In genomic region chr3:152208096-152208885, GRCm38 (mm10) we compare ENCODE assay signal across 8 mouse cellular contexts. TPM values are rescaled to one million over a fixed set of nuclear protein-coding genes. Genes with fewer than 3 reads are reported as not detected.
DNase-seq lines count a peak whose midpoint lies in the region; ATAC-seq and TF ChIP-seq lines count a peak whose summit lies in the region.

No protein-coding gene starts in this region.

- peak overlapping the region; percentile 35 for H3K27ac ChIP-seq in liver, adult 2 months (replicated peaks; ENCODE audit: insufficient read depth, low read depth, low read length)
- H3K27ac ChIP-seq in intestine, embryonic 16.5 days (ENCODE audit: low read length): no peak overlapping the region
- no peak overlapping the region for H3K27ac ChIP-seq in neural tube, embryonic 13.5 days (replicated peaks)

- TF ChIP-seq POLR2A in liver, adult 2 months (IDR thresholded peaks at IDR 0.05; ENCODE audit: extremely low read depth, insufficient read depth, low read length): no peak

- H3K4me1 ChIP-seq in liver, adult 2 months (ENCODE audit: control insufficient read depth, insufficient read depth, low read length): peaks cover 15% of the 10 kb centered on the region
- peaks cover 20% of the 10 kb centered on the region for H3K4me1 ChIP-seq in intestine, embryonic 16.5 days (ENCODE audit: control insufficient read depth, insufficient read depth, low read length)
- peaks cover 32% of the 10 kb centered on the region for H3K4me1 ChIP-seq in neural tube, embryonic 13.5 days (replicated peaks)

- H3K79me2 ChIP-seq in liver, adult 2 months (ENCODE audit: control insufficient read depth, insufficient read depth, low read length): peaks cover 27% of the 10 kb centered on the region

- whole genome bisulfite sequencing in liver, adult 2 months: 56% methylated on average over 7 of the region's 7 CpGs
- WGBS in intestine, embryonic 16.5 days: 78% methylated on average over 7 of the region's 7 CpGs
- WGBS in neural tube, embryonic 13.5 days: 89% methylated on average over 7 of the region's 7 CpGs

- no peak for TF ChIP-seq CTCF in liver, adult 2 months (IDR thresholded peaks at IDR 0.05; ENCODE audit: low read depth, low read length)

- no peak overlapping the region for H3K9ac ChIP-seq in liver, adult 2 months (ENCODE audit: low read depth, low read length)
- no peak overlapping the region for H3K9ac ChIP-seq in intestine, embryonic 16.5 days (ENCODE audit: low read depth, low read length)
- H3K9ac ChIP-seq in neural tube, embryonic 13.5 days: 0 out of 2 replicates have a peak overlapping the region, but pooled peaks have one; percentile 43

- H3K36me3 ChIP-seq in liver, adult 2 months (ENCODE audit: control insufficient read depth, insufficient read depth, low read length): no peaks in the 10 kb centered on the region
- no peaks in the 10 kb centered on the region for H3K36me3 ChIP-seq in intestine, embryonic 16.5 days (ENCODE audit: control insufficient read depth, insufficient read depth, low read length)
- no peaks in the 10 kb centered on the region for H3K36me3 ChIP-seq in neural tube, embryonic 13.5 days

- H3K9me3 ChIP-seq in intestine, embryonic 16.5 days (ENCODE audit: control insufficient read depth, low read length): no peaks in the 10 kb centered on the region
- no peaks in the 10 kb centered on the region for H3K9me3 ChIP-seq in neural tube, embryonic 13.5 days

- no peak for ATAC-seq in intestine, embryonic 16.5 days
- ATAC-seq in neural tube, embryonic 13.5 days (ENCODE audit: low read depth): no peak

- H3K4me3 ChIP-seq in liver, adult 2 months (ENCODE audit: insufficient read depth, low read depth, low read length): no peak overlapping the region; the same call in 1 of the 2 replicates
- H3K4me3 ChIP-seq in intestine, embryonic 16.5 days (ENCODE audit: low read length): no peak overlapping the region
- H3K4me3 ChIP-seq in neural tube, embryonic 13.5 days: no peak overlapping the region

- DNase-seq in cerebellum, adult 9-11 months: peak; percentile 22
- no peak for DNase-seq in cerebellum, adult 8-10 months
- DNase-seq in liver, adult 2 months (ENCODE audit: extremely low read depth, low read depth, low spot score): peak; percentile 53
- no peak for DNase-seq in liver
- DNase-seq in MN1 (ENCODE audit: low spot score): no peak
- no peak for DNase-seq in adrenal gland, postnatal 4 days (ENCODE audit: low spot score in 2 of 2)

- H3K27me3 ChIP-seq in liver, adult 2 months (ENCODE audit: control insufficient read depth, insufficient read depth, low read length): no peaks in the 10 kb centered on the region
- no peaks in the 10 kb centered on the region for H3K27me3 ChIP-seq in intestine, embryonic 16.5 days (replicated peaks; ENCODE audit: control insufficient read depth, insufficient read depth, low read length)
- H3K27me3 ChIP-seq in neural tube, embryonic 13.5 days: no peaks in the 10 kb centered on the region

- peak overlapping the region; percentile 12; the same call in 1 of the 2 replicates for H3K4me2 ChIP-seq in intestine, embryonic 16.5 days (ENCODE audit: low read depth, low read length)
- H3K4me2 ChIP-seq in neural tube, embryonic 13.5 days: peak overlapping the region; percentile 65

RNA-seq across cellular contexts. Expression of gene Dnajb4, which starts 1.8 kb away (rescaled TPM):
- 22.4 and 23.0 TPM in 2 replicates for total RNA-seq in liver, adult 2 months (2014; rRNA removed)
- 5.3 and 6.3 TPM in 2 replicates for polyA plus RNA-seq in liver, adult 2 months (2012; rRNA removed)
- polyA plus RNA-seq in intestine, embryonic 16.5 days (2015; fragmentation: Nextera tagmentation; extraction: Ambion mirVana): 21.7 and 23.2 TPM in 2 replicates
- 38.5 and 43.4 TPM in 2 replicates for polyA plus RNA-seq in neural tube, embryonic 13.5 days (2015; fragmentation: Nextera tagmentation; extraction: Ambion mirVana)
- total RNA-seq in adrenal gland, postnatal 4 days (2021): 10 to 100 TPM; 40.6 to 41.5 TPM

RNA-seq across cellular contexts. Expression of gene Fubp1, which starts 1.9 kb away (rescaled TPM):
- 61.9 and 71.5 TPM in 2 replicates for total RNA-seq in liver, adult 2 months (2014; rRNA removed)
- polyA plus RNA-seq in liver, adult 2 months (2012; rRNA removed): 17.5 and 28.1 TPM in 2 replicates
- 143 and 157 TPM in 2 replicates for polyA plus RNA-seq in intestine, embryonic 16.5 days (2015; fragmentation: Nextera tagmentation; extraction: Ambion mirVana)
- 267 and 280 TPM in 2 replicates for polyA plus RNA-seq in neural tube, embryonic 13.5 days (2015; fragmentation: Nextera tagmentation; extraction: Ambion mirVana)
- total RNA-seq in adrenal gland, postnatal 4 days (2021): 100 to 1,000 TPM; 158 to 202 TPM

RNA-seq across cellular contexts. Expression of gene Gipc2, which starts 42.3 kb away (rescaled TPM):
- total RNA-seq in liver, adult 2 months (2014; rRNA removed): 0.34 and 0.46 TPM in 2 replicates
- polyA plus RNA-seq in liver, adult 2 months (2012; rRNA removed): 0.05 and 0.22 TPM in 2 replicates
- 244 TPM in 2 replicates for polyA plus RNA-seq in intestine, embryonic 16.5 days (2015; fragmentation: Nextera tagmentation; extraction: Ambion mirVana)
- polyA plus RNA-seq in neural tube, embryonic 13.5 days (2015; fragmentation: Nextera tagmentation; extraction: Ambion mirVana): 4.4 and 5.7 TPM in 2 replicates
- total RNA-seq in adrenal gland, postnatal 4 days (2021): 1 to 10 TPM in 1 of 2 experiments, under 1 TPM in 1; 0.76 to 5.0 TPM

RNA-seq across cellular contexts. Expression of gene Nexn, which starts 57.9 kb away (rescaled TPM):
- 0.20 and 0.28 TPM in 2 replicates for total RNA-seq in liver, adult 2 months (2014; rRNA removed)
- not detected in 2 replicates for polyA plus RNA-seq in liver, adult 2 months (2012; rRNA removed)
- polyA plus RNA-seq in intestine, embryonic 16.5 days (2015; fragmentation: Nextera tagmentation; extraction: Ambion mirVana): 21.6 and 21.7 TPM in 2 replicates
- 2.1 and 4.0 TPM in 2 replicates for polyA plus RNA-seq in neural tube, embryonic 13.5 days (2015; fragmentation: Nextera tagmentation; extraction: Ambion mirVana)
- 10 to 100 TPM in 1 of 2 experiments, 1 to 10 TPM in 1; 8.2 to 14.1 TPM for total RNA-seq in adrenal gland, postnatal 4 days (2021)

Comparison
In these comparisons a context has a peak if more than half of its experiments do, and no peak if none do; other contexts are left out.
1. DNase-seq: peak in cerebellum, adult 9-11 months (single experiment) and liver, adult 2 months (single experiment); none in cerebellum, adult 8-10 months (single experiment), liver (single experiment), MN1 (single experiment) and adrenal gland, postnatal 4 days (0 of 2).
2. RNA of gene Gipc2, which starts 42.3 kb away (polyA plus RNA-seq): 244 TPM in intestine, embryonic 16.5 days; 4.4 to 5.7 TPM in neural tube, embryonic 13.5 days and 0.05 to 0.22 TPM in liver, adult 2 months; every median in the first group is over 10 times any median in the second.